Mouse (Mus musculus) adrenal gland, postnatal 4 days (tissue): ENCODE measurements around the gene Pomt2. TPM values are rescaled to one million over a fixed set of nuclear protein-coding genes. Genes with fewer than 3 reads are reported as not detected.

Experiments used
- DNase-seq, 2 experiments: peaks; one replicate each; pipeline ENCODE4 v3.0.0; 2021 to 2022; ENCODE audit warnings: low spot score in 2 of 2, mixed read lengths in 2 of 2
- total RNA-seq, 2 experiments: library from RNA; stranded (reverse); gene quantifications; 2 replicates each; pipeline ENCODE4 v1.2.3; 2021

The Pomt2 gene
- total RNA-seq, 2 experiments from 2014 or later: 13.4 to 16.7 TPM

DNA sequence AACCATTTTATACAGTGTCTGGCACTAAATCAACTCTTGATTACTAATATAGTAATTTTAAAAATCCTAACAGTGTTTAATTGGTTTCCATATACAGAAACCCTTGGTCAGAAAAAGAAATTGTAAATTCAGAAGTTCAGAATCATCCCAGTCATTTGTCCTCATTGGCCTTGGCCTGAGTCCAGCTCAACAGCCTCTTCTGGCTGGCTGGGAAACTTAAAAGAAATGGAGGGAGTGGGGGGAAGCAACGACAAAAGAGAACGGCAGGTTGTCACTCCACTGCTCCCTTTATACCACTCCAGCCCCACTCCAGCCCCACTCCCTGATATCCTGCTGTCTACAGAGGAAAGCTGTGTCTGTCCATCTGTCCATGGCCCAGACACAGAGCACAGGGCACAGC lies 16.6 kb downstream of the Pomt2 start:
- DNase-seq: no peak

DNA sequence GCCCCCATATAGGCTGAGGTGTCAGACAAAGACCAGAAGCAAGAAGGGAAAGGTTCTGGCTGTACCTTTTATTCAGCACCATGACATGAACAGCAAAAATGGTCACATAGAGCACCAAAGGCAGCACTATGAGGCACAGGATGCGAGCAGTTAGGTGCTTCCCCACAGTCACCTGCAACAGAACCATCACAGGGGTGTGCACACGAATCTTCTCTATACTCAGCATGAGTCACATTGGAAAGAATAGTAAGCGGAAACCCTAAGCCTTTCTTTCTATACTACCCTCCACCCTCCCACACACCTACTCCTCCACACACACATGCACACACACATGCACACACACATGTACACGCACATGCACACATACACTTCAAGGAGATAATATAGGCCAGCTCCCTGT lies 17.5 kb downstream of the Pomt2 start:
- DNase-seq: no peak

DNA sequence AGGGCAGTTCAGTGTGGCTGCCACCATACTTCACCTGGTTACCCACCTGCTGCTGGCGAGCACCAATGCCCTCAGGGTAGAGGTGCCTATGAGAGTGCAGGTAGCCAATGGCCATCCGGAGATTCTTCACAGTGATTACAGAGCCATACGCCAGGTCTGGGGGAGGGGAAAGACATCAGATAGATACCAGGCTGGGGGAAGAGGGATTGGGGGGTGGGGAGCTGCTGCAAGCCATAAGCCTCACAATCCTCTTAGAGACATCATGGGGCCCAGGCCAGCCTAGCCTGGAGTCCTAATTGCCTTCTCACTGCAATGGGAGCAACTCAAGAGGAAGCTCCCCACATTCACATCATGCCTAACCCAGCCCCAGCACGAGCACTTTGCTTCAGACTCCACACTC lies 20.5 kb downstream of the Pomt2 start:
- no peak for DNase-seq

DNA sequence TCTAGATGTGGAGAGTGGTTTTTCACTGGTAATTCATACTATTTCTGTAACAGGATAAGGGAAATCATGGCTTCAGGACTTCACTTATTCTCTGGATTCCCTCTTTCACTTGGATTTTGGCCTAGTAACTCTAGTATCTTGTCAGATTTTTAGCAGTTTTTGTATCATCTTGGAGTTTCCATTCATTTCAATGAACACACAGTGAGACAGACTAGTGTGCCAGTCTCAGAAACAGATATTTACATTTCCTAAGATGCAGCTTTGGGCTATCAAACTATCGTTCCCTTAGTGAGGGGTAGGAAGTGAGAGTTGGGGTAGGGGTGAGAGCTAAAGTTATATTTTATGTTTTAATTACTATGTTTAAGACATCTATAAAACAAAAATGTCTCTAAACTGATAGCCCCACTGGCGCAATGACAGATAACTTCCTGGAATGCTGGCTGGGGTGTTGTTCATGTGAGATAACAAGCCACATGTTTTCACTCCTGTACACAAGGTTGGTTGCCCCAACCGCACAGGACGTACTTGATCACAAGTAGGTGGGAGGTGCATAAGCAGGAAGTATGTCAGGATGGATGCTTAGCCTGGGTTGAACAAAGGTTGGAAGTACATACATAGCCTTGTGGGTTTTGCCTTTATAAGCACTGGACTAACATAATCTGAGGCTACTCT lies 25.7 kb downstream of the Pomt2 start:
- DNase-seq: no peak

DNA sequence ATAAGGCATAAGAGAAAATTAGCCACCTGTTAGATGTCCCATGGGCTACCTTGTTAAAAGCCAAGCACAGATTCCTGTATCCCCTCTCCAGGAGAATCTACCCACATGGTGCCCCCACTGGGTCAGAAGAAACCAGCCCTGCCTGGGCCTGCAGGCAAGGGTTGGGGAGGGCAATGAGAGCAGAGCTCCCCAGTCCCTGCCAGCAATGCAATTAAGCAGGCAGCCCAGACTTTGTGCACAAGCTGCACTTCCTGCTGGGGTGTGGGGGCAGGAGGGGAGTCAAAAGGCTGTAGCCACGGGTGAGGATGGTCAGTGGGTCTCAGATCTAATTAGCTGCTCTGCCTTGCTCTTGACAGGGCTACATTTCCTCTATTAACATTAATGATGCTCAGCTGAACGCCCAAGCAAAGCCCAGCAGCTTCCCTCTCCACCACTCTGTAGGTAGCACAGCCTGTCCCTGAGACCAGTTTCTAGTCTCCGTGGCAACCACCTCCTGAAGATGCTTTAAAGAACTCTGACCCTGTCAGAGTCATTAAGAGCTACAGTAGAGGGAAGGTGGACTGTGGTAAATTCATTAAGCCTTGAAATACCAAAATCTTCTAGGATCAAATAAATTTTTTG lies 40.3 kb downstream of the Pomt2 start:
- no peak for DNase-seq

DNA sequence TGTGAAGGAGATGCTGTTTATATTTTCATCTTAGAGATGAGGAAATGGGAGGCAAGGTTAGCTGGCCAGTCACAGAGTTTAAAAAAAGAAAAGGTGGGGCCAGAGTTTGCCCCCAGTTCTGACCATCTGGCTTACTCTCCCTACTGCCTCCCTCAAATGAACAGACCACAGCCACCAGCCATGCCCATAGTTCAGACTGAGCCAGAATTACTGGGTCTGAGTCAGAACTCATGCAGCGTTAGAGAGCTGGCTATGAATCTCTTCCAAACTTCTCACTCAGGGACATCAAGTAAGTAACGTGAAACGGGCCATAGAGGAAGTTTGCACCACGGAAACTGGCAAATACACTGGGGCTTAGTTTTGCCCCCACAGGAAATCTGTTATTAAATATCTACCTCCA lies 43.0 kb downstream of the Pomt2 start:
- no peak for DNase-seq

DNA sequence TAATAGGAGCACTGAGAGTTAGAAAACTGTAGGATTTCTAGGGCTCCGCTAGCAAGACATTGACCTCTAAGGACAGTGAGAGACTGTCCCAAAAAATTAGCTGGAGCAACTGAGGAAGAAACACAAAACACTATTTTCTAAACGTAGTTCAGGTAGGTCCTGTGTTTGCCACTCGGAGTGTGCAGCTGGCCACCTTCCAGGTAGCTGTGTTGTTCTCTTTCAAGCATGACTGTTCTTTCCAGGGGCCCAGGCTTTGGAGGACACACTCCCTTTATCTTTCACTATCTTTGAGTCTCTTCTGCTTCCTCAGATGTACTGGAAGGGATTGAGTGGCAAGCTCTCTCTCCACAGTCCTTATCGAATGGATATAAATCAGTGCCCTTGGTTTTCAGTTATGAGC lies 44.3 kb downstream of the Pomt2 start:
- DNase-seq: no peak

DNA sequence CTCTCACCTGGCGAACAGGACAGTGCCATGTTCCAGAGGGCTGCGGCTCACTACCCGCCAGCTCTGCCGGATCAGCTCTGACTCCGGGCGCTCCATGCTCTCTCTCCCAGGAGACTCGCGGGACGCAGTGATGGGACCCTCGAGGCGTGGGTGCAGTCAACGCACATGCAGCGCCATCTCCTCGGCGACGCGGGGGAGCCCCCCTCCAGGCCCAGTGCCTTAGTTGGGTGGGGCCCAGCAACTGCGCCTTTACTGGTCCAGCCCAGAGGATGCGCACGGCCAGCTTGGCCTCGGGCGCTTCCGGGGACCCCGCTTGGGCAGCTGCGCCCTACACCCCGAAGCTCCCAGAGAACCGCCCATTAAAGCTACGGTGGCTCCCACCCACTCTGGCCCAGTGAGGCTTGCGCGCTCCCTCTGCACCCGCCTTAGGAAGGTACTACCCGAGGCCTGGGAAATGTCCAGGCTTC lies 45.6 kb downstream of the Pomt2 start, which contains the start of gene Ngb:
Gene Ngb, minus strand, starts transcription at position 375 of the 467 bp plus-strand sequence.
- no peak for DNase-seq

DNA sequence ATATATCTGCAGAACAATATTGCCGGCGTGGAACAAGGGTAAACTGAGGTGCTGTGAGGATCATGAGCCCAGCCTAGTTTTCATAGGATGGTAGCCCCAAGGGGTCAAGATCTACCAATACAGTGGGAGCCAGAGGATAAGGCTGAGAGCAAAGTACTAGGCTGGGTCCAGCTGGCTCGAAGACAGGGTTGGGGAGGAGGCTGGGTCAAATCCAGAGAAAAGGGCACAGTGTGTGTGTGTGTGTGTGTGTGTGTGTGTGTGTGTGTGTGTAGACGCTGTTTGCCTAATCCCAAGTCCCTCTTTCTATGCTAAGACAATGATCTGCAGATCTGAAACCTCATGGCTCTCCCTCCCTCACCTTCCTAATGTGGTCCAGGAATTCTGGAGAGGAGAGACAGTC lies 47.4 kb downstream of the Pomt2 start:
- no peak for DNase-seq

DNA sequence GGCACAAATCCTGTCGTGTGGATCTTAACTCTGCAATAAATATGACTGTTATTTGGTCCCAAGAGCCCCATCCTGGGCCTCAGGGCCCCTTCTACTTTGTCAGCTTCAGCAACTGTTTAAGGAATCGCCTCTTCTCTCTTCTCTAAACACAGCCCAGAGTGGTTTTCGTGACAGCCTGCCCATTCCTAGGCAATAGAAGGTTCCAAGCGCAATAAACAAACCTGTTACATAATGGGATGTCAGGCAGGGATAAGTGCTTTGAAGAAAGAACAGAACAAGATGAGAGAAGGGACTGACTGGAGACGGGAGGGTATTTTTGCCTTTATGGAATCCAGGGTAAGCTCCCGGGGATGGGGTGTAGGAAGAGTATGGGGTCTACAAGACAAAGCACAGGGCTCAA lies 54.1 kb downstream of the Pomt2 start:
- DNase-seq: no peak

DNA sequence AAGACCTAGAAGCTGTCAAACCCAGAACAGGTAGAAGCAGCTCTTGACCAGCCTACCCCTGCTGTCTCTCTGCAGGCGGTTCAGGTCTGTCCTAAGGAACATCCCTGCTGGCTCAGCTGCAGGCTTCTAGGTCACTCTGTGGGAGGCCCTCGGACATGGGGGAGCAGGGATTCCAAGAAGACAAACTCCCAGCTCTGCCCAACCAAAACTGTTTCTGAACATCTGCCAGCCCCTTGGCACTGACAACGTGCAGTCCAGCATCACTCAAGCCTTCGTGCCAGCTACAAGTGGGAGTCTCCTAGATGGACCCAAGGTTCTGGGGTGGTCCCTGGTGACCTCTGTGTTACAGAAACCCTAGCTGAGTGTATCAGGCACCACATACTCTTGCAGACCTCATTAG lies 54.5 kb downstream of the Pomt2 start:
- no peak for DNase-seq

DNA sequence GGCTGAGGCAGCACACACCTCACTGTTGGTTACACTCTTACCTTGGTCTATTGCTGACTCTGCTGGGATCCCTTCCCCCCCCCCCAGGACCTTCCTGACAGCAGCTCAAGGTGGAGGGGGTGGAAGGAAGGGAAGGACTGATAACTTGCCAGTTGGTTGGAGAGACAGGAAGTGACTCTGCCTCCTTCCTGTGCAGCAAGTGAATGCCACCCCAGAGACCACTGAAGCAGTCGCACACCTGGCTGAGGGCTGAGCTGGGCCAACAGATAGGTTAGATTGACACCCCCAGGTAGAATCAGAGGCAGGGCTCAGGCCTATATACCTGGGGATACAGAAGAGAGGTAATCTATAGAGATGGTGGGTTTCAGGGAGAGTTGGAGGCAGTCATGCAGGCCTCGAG lies 55.9 kb downstream of the Pomt2 start:
- no peak for DNase-seq

DNA sequence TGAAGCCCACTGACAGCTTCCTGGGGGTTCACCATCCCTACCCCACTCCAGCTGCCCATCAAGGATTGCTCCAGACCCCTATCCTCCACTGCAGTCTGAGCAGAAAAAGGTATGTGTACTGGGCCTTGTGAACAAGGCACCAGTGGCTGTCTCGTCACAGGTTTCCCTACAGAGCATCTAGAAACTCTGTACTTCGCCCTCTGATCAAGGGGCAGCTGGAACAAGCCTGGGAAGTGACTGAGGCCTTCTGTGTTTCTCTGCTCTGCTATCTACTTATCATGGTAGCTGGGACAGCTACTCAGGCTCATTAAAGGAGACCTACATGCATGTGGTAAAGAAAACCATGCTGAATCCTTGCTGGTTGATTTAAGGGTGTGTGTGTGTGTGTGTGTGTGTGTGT lies 58.1 kb downstream of the Pomt2 start:
- no peak for DNase-seq

DNA sequence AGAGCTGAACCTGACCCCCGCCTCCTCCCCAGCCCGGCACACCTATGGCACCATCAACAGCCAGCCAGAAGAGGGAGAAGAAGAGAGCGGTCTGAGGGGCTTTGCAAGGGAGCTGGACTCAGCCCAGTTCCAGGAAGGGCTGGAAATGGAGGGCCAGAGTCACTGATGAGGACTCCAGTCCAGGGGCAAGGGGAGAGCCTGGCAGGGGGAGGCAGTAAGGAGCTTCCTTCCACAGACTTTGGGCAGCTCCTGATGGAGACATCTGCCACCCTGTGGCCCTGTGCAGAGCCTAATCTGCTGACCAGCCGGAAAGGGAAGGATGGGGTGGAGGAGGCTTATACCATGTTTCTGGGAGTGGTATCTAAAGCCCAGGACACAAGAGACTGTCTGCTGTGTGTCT lies 58.5 kb downstream of the Pomt2 start:
- no peak for DNase-seq

DNA sequence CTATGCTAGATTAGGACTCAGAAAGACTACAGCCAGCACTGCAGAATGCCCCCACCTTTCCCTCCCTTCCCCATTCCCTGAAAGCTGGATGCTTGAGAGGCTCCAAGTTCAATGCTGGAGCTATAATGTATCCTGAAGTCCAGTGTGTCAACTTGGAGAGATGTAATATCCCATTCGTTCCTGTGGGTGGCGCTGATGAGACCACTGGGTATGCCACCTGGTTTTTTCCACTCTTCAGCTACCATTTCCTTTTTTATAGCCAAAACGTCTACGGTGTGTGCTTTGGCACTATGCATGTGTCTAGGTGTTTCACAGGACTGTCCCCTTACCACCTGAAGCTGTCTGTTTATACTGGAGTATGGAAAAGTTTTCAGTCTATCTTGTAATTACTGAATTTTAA lies 59.4 kb downstream of the Pomt2 start:
- no peak for DNase-seq

DNA sequence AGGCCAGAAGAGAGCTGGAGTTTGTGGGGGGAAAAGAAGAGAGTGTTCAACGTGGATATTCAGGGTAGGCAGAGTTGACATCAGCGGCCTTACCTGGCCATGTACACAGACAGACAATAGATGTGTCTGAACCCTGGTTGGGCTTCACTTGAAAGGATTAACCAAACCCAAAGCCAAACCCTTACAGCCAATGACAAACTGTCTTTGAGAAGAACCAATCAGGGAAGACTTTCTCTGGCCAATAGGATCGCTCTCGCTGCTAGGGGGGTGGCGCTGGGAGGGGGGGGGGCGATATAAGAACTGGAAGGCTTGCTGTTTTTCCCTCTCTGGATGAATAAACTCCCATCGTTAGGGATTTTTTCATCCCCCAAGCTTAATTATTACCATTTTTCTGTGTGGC lies 60.5 kb downstream of the Pomt2 start:
- no peak for DNase-seq

DNA sequence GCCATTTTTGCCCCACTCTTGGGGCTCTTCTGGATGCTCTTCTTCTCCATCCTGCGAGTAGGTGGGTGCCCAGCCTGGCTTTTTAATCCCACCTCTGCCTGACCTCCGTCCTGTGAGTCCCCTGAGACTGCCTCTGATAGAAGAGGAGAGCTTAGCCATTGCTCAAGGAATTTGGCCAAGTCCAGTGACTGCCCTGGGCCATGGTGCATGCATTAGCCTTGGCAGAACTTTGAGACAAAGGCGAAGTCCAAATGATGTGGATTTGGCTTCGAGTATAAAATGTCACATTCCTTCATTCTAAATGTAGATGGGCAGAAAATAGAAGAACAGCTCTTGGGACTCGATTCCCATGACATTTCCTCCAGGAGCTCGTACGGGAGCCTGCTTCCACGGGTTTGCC lies 65.0 kb downstream of the Pomt2 start:
- no peak for DNase-seq

DNA sequence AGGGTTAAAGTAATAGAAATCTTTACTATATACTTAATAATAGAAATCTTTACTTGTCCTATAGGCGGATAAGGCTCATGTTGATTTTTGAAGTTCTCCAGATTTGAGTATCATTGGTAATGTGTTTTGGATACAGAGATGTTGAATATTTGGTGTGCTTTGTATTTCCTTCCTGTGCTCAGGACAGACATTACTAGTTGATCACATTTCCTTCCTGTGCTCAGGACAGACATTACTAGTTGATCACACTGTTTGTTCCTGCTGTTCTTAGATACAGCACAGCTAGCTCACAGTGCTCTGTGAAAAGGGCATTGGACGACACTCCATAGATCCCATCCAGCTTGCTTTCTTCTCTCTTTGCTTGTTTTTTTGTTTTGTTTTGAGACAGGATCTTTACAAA lies 71.2 kb downstream of the Pomt2 start:
- DNase-seq: no peak

DNA sequence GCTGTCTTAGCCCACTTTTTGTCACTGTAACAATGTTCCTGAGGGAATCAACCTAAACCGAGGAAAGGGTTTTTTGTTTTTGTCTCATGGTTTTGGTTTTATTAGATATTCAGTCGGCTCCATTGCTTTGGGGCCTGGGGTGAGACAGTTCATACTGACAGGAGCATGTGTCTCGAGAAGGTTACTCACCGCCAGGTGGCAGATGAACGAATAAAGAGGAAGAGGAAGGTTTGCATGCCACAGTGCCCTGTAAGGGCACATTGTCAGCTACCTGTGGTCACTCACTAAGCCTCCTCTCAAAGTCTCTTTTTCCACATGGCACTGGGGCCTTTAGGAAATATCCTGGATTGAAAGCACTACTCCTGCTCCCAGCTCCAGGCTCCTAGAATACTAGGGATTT lies 77.2 kb downstream of the Pomt2 start:
- no peak for DNase-seq

DNA sequence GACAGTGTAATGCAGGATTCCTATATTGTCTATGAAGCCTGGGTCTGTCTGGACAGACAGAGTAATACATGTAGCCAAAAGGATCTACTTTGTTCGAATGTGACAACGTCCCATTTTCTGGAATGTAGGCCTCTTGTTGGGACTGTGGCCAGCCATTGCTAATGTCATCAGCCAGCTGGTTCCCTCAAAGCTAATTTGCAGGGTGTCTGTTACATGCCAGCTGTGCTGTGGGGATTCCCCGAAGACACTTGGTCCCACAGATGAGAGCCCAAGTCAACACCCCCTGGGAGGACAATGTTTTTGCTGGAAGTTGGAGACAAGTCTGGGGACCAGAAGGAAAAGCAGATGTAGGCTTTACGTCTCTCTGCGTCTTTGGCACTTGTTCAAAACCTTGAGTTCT lies 81.3 kb downstream of the Pomt2 start:
- DNase-seq: no peak

DNA sequence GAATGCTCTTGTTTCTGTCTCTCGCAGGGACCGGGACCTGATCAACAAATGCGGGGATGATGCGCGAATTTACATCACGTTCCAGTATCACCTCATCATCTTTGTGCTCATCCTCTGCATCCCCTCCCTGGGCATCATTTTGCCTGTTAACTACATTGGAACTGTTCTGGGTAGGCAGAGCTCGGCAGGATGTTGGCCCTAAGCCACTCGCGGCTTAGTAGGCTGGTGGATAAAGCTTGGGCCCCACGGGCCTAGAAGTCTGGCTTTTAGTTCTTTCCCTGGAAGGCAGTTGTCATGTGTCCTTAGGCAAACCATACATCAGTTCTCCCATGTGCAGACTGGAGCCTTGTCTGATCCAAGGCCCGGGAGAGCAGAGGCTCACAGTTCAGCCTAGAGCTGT lies 82.3 kb downstream of the Pomt2 start:
- no peak for DNase-seq

DNA sequence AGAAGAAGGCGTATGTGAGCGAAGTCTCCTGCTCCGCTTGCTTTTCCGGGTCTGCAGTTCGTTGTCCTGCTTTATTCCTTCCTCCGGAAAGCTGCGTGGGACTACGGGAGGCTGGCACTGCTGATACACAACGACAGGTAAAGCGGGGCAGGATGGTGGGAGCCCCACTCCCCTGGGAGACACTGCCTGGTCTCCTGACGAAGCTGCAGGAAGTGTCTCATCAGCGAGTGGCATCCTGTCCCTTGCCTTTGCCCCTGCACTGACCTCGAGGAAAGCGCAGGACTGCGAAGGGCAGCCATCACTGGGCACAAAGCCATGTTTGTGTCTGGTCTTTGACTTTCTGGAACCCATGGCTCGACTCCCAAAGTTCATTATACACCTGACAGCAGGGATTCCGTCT lies 90.7 kb downstream of the Pomt2 start:
- DNase-seq: no peak
